Mouse (Mus musculus) C2C12 (cell line): Measurements from ENCODE around the gene Clasp1. TPM values are rescaled to one million over a fixed set of nuclear protein-coding genes. Genes with fewer than 3 reads are reported as not detected.

Experiments used
- H3K27me3 ChIP-seq: one replicate; pipeline ENCODE4 v1.6.1; 2011; ENCODE audit not compliant: control insufficient read depth, insufficient read depth, insufficient read length
- H3K36me3 ChIP-seq: one replicate; pipeline ENCODE4 v1.6.1; 2011; ENCODE audit not compliant: control insufficient read depth, insufficient read depth
- H3K4me3 ChIP-seq: one replicate; pipeline ENCODE4 v1.5.1; 2011; ENCODE audit warnings: mild to moderate bottlenecking, control low read depth; ENCODE audit not compliant: poor library complexity, insufficient read depth, severe bottlenecking
- H3K79me2 ChIP-seq: one replicate; pipeline ENCODE4 v1.6.1; 2011; ENCODE audit not compliant: control insufficient read depth, insufficient read depth
- H3K79me3 ChIP-seq: one replicate; pipeline ENCODE4 v1.6.1; 2011; ENCODE audit warnings: low read depth, control low read depth
- H3ac ChIP-seq: one replicate; pipeline ENCODE3; 2011; ENCODE audit warnings: low read depth; ENCODE audit not compliant: control insufficient read depth, insufficient read length
- CEBPB ChIP-seq: IDR thresholded peaks from one replicate; pipeline ENCODE4 v1.6.1; 2011; ENCODE audit warnings: low read depth, mild to moderate bottlenecking, control low read depth, moderate library complexity
- CTCF ChIP-seq: IDR thresholded peaks from one replicate; pipeline ENCODE4 v1.5.1; 2011; ENCODE audit not compliant: control insufficient read depth, insufficient read depth, insufficient read length
- FOSL1 ChIP-seq: IDR thresholded peaks from one replicate; pipeline ENCODE4 v1.8.0; 2011; ENCODE audit warnings: mild to moderate bottlenecking, low read length; ENCODE audit not compliant: poor library complexity, insufficient read depth, severe bottlenecking
- MAX ChIP-seq: IDR thresholded peaks from one replicate; pipeline ENCODE4 v1.6.1; 2011; ENCODE audit warnings: mild to moderate bottlenecking, control low read depth
- MYOD1 ChIP-seq: IDR thresholded peaks from one replicate; pipeline ENCODE4 v1.6.1; 2011; ENCODE audit warnings: low read depth; ENCODE audit not compliant: control insufficient read depth, insufficient read length
- MYOG ChIP-seq: IDR thresholded peaks from one replicate; pipeline ENCODE4 v1.6.1; 2011; ENCODE audit not compliant: control insufficient read depth, insufficient read length; ENCODE audit errors: extremely low read depth
- USF1 ChIP-seq: IDR thresholded peaks from one replicate; pipeline ENCODE4 v1.6.1; 2011; ENCODE audit warnings: low read depth, mild to moderate bottlenecking, control low read depth, moderate library complexity
- polyA plus RNA-seq: library from polyadenylated mRNA; unstranded; fragments of >200 nt; fragmentation: generic; extraction: Trizol; gene quantifications from one replicate; pipeline ENCODE4 v1.2.1, GENCODE M21; 2012; ENCODE audit warnings: missing spikeins

The Clasp1 gene
- polyA plus RNA-seq, 1 experiment, result 19.4 TPM

DNA sequence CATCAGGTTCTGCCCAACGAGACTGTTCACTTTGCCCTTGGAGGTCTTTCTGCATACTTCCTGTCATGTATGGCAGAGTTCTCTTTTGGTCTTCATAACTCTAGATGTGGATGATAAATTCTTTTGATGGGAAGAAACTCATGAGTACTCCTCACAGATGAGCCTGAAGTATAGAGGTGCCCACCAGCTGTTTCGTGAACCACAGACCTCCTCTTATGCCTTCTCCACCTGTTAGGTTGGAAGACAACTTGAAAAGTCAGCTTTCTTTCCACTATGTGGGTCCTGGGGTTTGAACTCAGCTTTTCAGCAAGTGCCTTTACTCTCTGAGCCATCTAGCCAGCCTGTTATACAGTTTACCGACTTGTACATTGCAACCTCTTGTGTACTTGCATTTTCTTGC, 57.1 kb downstream of the Clasp1 start:
- Histone ChIP-seq H3K36me3 (no peaks in the 10 kb centered on the region), H3K79me3 (peaks cover 65% of the 10 kb centered on the region), H3K79me2 (peaks cover 100% of the 10 kb centered on the region), H3K4me3 (no peak overlapping the region), H3ac (no peak overlapping the region), H3K27me3 (no peaks in the 10 kb centered on the region)
- TF ChIP-seq USF1 (no peak), FOSL1 (no peak), MAX (no peak), CTCF (no peak), MYOG (no peak), MYOD1 (no peak), CEBPB (no peak)

- no peaks in the 10 kb centered on the region for H3K36me3 ChIP-seq
- H3ac ChIP-seq, result no peak overlapping the region
- H3K4me3 ChIP-seq, result no peak overlapping the region
- peaks cover 100% of the 10 kb centered on the region for H3K79me2 ChIP-seq
- peaks cover 56% of the 10 kb centered on the region for H3K79me3 ChIP-seq
- TF ChIP-seq MYOG (no peak), CTCF (no peak), MYOD1 (no peak), USF1 (no peak), MAX (no peak)
- H3K27me3 ChIP-seq, result no peaks in the 10 kb centered on the region
These were observed 58.3 kb downstream of the Clasp1 start for GRCm38 (mm10) chr1:118447131-118447530.

DNA sequence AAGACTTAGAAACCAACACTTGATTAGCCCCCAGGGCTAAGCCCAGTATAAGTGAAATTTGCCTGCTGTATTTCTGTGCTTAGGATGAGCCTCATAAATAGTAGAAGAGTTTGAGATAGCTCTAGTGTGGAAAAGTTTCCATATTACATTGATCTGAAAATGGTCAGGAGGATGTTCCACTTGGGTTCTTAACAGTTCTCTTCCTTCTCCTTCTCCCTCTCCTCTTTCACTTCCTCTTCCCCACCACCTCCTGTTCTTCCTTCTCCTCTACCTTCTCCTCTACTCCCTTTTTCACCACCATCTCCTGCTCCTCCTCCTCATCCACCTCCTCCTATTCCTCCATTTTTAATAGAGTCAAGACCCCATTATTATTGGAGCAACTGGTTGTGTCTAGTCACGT, 59.4 kb downstream of the Clasp1 start:
- TF ChIP-seq CEBPB (no peak), MYOD1 (no peak), MAX (no peak), CTCF (no peak), USF1 (no peak), MYOG (no peak), FOSL1 (no peak)
- Histone ChIP-seq H3K79me3 (peaks cover 56% of the 10 kb centered on the region), H3K27me3 (no peaks in the 10 kb centered on the region), H3ac (no peak overlapping the region), H3K36me3 (no peaks in the 10 kb centered on the region), H3K79me2 (peaks cover 100% of the 10 kb centered on the region), H3K4me3 (no peak overlapping the region)

DNA sequence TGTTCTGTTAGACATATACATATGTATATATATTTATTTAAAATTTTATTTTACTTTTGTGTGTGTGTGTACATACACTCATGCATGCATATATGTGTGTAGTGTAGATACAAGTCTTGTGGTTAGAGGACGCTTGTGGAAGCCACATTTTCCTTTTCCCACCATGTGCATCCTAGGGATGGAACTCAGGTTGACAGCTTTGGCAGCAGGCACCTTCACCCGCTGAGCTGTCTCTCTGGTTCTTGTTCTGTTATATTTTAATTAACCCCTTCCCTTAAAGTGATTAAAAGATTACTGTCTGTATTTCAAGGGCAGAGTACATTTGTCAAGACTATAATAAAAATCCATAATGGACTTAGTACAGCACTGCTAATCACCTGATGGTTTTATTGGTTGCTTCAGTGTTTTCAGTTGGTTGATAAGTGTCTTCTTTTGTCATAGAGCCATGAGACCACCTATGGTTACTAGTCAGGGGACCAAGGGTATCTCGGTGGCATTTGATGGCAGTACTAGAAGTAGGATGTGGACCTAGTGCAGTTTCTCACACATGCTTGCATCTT, 62.1 kb downstream of the Clasp1 start:
- H3ac ChIP-seq, result no peak overlapping the region
- no peaks in the 10 kb centered on the region for H3K36me3 ChIP-seq
- H3K27me3 ChIP-seq, result no peaks in the 10 kb centered on the region
- H3K79me3 ChIP-seq, result peaks cover 50% of the 10 kb centered on the region
- no peak overlapping the region for H3K4me3 ChIP-seq
- peaks cover 99% of the 10 kb centered on the region for H3K79me2 ChIP-seq
- TF ChIP-seq USF1 (no peak), CEBPB (no peak), MYOD1 (no peak), MAX (no peak), FOSL1 (no peak), MYOG (no peak), CTCF (no peak)

DNA sequence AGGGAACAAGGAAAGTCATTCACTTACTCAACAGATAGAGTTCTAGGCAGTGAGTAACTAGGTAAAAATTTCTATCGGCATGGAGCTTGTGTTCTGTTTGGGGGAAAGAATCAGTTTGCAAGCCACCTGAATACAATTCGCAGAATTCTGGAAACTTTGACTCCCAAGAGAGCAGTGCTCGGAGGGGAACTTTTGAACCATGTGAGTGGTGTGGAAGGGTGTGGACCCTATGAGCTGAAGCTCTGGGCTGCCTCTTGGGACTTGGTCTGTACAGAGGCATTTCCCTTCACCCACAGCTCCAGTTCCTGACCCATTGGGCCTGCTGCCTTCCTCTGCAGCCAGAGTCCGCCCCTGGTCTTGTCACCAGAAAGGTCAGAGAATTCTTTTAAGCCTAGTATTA, 64.7 kb downstream of the Clasp1 start:
- peaks cover 51% of the 10 kb centered on the region for H3K79me3 ChIP-seq
- TF ChIP-seq FOSL1 (no peak), USF1 (no peak), MYOG (no peak), CEBPB (no peak), MYOD1 (no peak), CTCF (no peak), MAX (no peak)
- no peak overlapping the region for H3K4me3 ChIP-seq
- H3K79me2 ChIP-seq, result peaks cover 93% of the 10 kb centered on the region
- H3ac ChIP-seq, result no peak overlapping the region
- H3K27me3 ChIP-seq, result no peaks in the 10 kb centered on the region
- no peaks in the 10 kb centered on the region for H3K36me3 ChIP-seq

DNA sequence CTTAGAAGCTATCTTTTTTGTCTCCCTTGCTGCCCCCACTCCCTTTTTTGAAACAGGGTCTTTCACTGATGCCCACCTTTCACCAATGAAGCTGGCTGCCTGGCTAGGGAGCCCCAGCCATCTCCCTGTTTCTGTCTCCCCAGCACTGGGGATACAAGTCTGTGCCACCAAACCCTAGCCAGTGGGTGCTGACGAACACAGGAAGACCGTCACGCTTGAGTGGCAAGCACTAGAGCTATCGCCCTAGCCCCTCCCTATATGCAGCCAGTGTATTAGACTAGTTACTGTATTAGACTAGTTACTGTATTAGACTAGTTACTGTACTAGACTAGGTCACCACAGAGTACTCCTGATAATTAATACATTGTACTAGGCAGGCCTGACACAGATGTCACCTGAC, 66.0 kb downstream of the Clasp1 start:
- Histone ChIP-seq H3K4me3 (no peak overlapping the region), H3K79me3 (peaks cover 46% of the 10 kb centered on the region), H3ac (no peak overlapping the region), H3K36me3 (no peaks in the 10 kb centered on the region), H3K79me2 (peaks cover 89% of the 10 kb centered on the region), H3K27me3 (no peaks in the 10 kb centered on the region)
- no peak for TF ChIP-seq CEBPB
- no peak for TF ChIP-seq CTCF
- TF ChIP-seq MYOD1, result no peak
- no peak for TF ChIP-seq FOSL1
- TF ChIP-seq MYOG, result no peak
